Mouse (Mus musculus) forebrain, embryonic 13.5 days (tissue): ENCODE measurements around the gene Olfr573-ps1. TPM values are rescaled to one million over a fixed set of nuclear protein-coding genes. Genes with fewer than 3 reads are reported as not detected.

Experiments used
- ATAC-seq: fragments of 200-750 bp; cut with Nextera tagmentation; 2 replicates; pipeline ENCODE4 v1.8.0; 2017
- H3K27ac ChIP-seq: fragments of 300-500 bp; sonication (generic); 2 replicates; pipeline ENCODE4 v1.5.1; 2015; ENCODE audit warnings: inconsistent platforms, mild to moderate bottlenecking, moderate library complexity
- H3K27me3 ChIP-seq: fragments of 300-500 bp; sonication (generic); 2 replicates; pipeline ENCODE4 v1.6.1; 2015; ENCODE audit warnings: mild to moderate bottlenecking, inconsistent platforms
- H3K36me3 ChIP-seq: fragments of 300-500 bp; sonication (generic); 2 replicates; pipeline ENCODE4 v1.6.1; 2015; ENCODE audit warnings: mild to moderate bottlenecking, inconsistent platforms; ENCODE audit not compliant: poor library complexity, severe bottlenecking
- H3K4me1 ChIP-seq: fragments of 300-500 bp; sonication (generic); 2 replicates; pipeline ENCODE4 v1.6.1; 2015; ENCODE audit warnings: inconsistent platforms
- H3K4me2 ChIP-seq: fragments of 300-500 bp; sonication (generic); 2 replicates; pipeline ENCODE4 v1.6.1; 2015; ENCODE audit warnings: inconsistent platforms, mild to moderate bottlenecking, moderate library complexity
- H3K4me3 ChIP-seq: fragments of 300-500 bp; sonication (generic); 2 replicates; pipeline ENCODE4 v1.5.1; 2015; ENCODE audit warnings: mild to moderate bottlenecking, inconsistent platforms
- H3K9ac ChIP-seq: fragments of 300-500 bp; sonication (generic); 2 replicates; pipeline ENCODE4 v1.6.1; 2015; ENCODE audit warnings: mild to moderate bottlenecking, inconsistent platforms
- H3K9me3 ChIP-seq: fragments of 300-500 bp; sonication (generic); replicated peaks from 2 replicates; pipeline ENCODE4 v1.6.1; 2016; ENCODE audit warnings: inconsistent platforms
- WGBS: fragments of 180-500 bp; shearing (Covaris S2); methylation state at CpG from one replicate; pipeline ENCODE4 v1.1.7; 2015; 5-methylcytosine and 5-hydroxymethylcytosine counted together
- polyA plus RNA-seq: library from polyadenylated mRNA; unstranded; fragments of >200 nt; fragmentation: Nextera tagmentation; extraction: Ambion mirVana; gene quantifications from 2 replicates; pipeline ENCODE4 v1.2.1, GENCODE M21; 2015

The Olfr573-ps1 gene
- polyA plus RNA-seq, 1 experiment from 2014 or later = not detected

DNA sequence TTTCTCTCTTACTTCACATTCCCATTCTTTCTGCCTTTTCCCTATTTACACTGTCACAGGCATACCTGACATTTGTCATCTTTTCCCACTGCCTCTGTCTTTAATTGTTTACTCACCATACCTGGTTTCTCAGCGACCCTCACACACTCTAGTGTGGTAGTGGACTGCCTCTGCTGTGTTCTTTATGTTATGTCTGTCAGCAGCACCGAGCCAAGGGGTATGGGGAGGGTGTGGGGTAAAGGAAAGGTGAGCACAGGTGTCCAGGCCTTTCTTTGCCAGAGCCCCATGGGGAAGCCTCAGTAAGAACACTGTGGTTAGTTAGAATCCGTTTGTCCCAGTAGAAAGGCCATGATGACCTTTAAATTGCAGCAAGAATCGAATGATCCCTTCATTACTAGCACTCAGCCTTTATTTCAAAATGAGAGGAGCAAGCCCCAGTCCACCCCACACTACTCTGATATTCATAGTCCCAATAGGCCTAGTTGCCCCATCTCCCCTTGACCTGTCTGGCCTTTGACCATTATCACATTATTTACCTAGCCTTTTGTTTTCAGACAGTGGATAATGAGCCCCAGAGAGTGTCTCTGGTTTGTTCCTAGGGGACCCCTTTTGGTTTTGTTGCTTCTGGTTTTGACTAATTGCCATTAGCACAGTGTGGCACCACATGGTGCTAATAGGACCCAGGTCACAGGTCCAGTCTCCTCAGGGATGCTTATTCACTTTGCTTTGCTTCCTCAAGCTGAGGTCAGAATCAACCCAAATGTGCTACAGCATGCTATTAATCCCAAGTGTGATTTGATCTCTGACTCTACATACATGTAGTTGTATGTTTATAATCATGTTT lies 25.1 kb downstream of the Olfr573-ps1 start, which contains the start of gene Olfr571:
Gene Olfr571 (minus strand): TSS at position 505 of the 844 bp plus-strand sequence.
- Histone ChIP-seq H3K27ac (no peak within 1 kb of the TSS), H3K36me3 (no peaks in the 10 kb centered on the region), H3K9me3 (no peaks in the 10 kb centered on the region), H3K4me2 (no peak within 1 kb of the TSS), H3K27me3 (no peaks in the 10 kb centered on the region), H3K9ac (no peak within 1 kb of the TSS), H3K4me1 (no peaks in the 10 kb centered on the region), H3K4me3 (no peak within 1 kb of the TSS)
- WGBS = 55% methylated on average over 4 of the region's 4 CpGs
- no peak for ATAC-seq

DNA sequence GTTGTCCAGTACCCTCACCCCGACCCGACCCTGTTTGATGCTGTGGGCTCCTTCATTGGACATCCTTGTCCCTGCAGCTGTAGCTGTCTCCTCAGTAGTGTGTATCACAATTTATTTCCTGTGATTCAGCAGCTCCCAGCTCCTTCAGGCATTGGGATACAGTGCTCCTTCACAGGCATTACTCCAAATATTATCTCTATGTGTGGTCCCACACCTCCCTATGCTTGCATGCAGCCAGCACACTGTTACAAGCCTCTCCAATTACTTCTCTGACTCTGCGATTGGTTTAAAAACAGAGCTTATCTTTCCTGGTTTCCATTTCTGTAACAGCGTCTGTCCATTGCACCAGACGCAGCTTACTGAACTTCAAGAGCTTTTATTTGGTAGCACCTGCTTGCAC lies 26.0 kb downstream of the Olfr573-ps1 start:
- no peaks in the 10 kb centered on the region for H3K36me3 ChIP-seq
- no peak overlapping the region for H3K9ac ChIP-seq
- no peak overlapping the region for H3K4me2 ChIP-seq
- H3K9me3 ChIP-seq = no peaks in the 10 kb centered on the region
- no peak overlapping the region for H3K27ac ChIP-seq
- no peaks in the 10 kb centered on the region for H3K4me1 ChIP-seq
- no peak overlapping the region for H3K4me3 ChIP-seq
- H3K27me3 ChIP-seq = no peaks in the 10 kb centered on the region
- ATAC-seq = no peak
- WGBS = 77% methylated on average over 5 of the region's 5 CpGs

DNA sequence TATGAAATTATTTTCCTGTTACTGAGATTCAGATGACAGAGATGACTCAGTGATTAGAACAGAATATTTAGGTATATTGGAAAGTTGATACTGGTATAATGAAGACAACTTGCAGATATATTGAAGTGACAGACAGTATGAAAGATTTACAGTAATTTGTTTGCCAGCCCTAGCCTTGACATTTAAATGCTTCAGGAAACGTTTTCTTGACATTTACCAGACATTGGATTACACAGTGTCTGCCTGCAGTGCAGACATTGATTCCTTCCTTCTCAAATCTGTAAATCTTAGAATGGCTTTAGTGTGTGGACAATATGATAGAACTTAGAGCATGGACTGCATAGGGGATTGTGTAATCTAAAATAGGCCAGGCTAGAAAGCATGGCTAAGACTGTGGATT lies 27.1 kb downstream of the Olfr573-ps1 start:
- H3K4me3 ChIP-seq = no peak overlapping the region
- H3K27ac ChIP-seq = no peak overlapping the region
- no peaks in the 10 kb centered on the region for H3K36me3 ChIP-seq
- 64% methylated on average over 1 of the region's 1 CpGs for WGBS
- no peaks in the 10 kb centered on the region for H3K27me3 ChIP-seq
- ATAC-seq = no peak
- H3K9me3 ChIP-seq = no peaks in the 10 kb centered on the region
- no peaks in the 10 kb centered on the region for H3K4me1 ChIP-seq
- H3K9ac ChIP-seq = no peak overlapping the region
- H3K4me2 ChIP-seq = no peak overlapping the region

Other genes with a start within 250 kb of the Olfr573-ps1 start
- gene Olfr557, start 246.7 kb downstream of the Olfr573-ps1 start, polyA plus RNA-seq = not detected in 2 replicates
- gene Olfr558, start 240.4 kb downstream of the Olfr573-ps1 start, polyA plus RNA-seq = not detected in 2 replicates
- gene Olfr33, start 223.5 kb downstream of the Olfr573-ps1 start, polyA plus RNA-seq = not detected in 2 replicates
- gene Olfr559, start 215.1 kb downstream of the Olfr573-ps1 start, polyA plus RNA-seq = not detected in 2 replicates
- gene Olfr560, start 183.2 kb downstream of the Olfr573-ps1 start, polyA plus RNA-seq = not detected in 2 replicates
- not detected in 2 replicates for gene Olfr78, start 183.1 kb downstream of the Olfr573-ps1 start, polyA plus RNA-seq
- gene Olfr561, start 171.4 kb downstream of the Olfr573-ps1 start, polyA plus RNA-seq = not detected in 2 replicates
- gene Olfr564, start 139.1 kb downstream of the Olfr573-ps1 start, polyA plus RNA-seq = not detected in 2 replicates
- gene Olfr566, start 83.8 kb downstream of the Olfr573-ps1 start, polyA plus RNA-seq = not detected in 2 replicates
- not detected in 2 replicates for gene Olfr568, start 65.5 kb downstream of the Olfr573-ps1 start, polyA plus RNA-seq
- not detected in 2 replicates for gene Olfr569, start 51.7 kb downstream of the Olfr573-ps1 start, polyA plus RNA-seq
- not detected in 2 replicates for gene Olfr570, start 48.0 kb downstream of the Olfr573-ps1 start, polyA plus RNA-seq
- not detected in 2 replicates for gene Olfr571, start 25.0 kb downstream of the Olfr573-ps1 start, polyA plus RNA-seq
- gene Olfr572, start 18.2 kb downstream of the Olfr573-ps1 start, polyA plus RNA-seq = not detected in 2 replicates
- not detected in 2 replicates for gene Olfr574, start 5.9 kb upstream of the Olfr573-ps1 start, polyA plus RNA-seq
- gene Olfr575, start 16.2 kb upstream of the Olfr573-ps1 start, polyA plus RNA-seq = not detected in 2 replicates
- not detected in 2 replicates for gene Olfr576, start 20.1 kb upstream of the Olfr573-ps1 start, polyA plus RNA-seq
- gene Olfr577, start 33.4 kb upstream of the Olfr573-ps1 start, polyA plus RNA-seq = not detected in 2 replicates
- not detected in 2 replicates for gene Olfr578, start 46.7 kb upstream of the Olfr573-ps1 start, polyA plus RNA-seq
- gene Olfr582, start 95.4 kb upstream of the Olfr573-ps1 start, polyA plus RNA-seq = not detected in 2 replicates
- gene Olfr583, start 108.7 kb upstream of the Olfr573-ps1 start, polyA plus RNA-seq = not detected in 2 replicates
- not detected in 2 replicates for gene Olfr584, start 139.3 kb upstream of the Olfr573-ps1 start, polyA plus RNA-seq
- gene Olfr585, start 155.1 kb upstream of the Olfr573-ps1 start, polyA plus RNA-seq = not detected in 2 replicates
- gene Olfr586, start 183.1 kb upstream of the Olfr573-ps1 start, polyA plus RNA-seq = not detected in 2 replicates
- gene Olfr588-ps1, start 198.3 kb upstream of the Olfr573-ps1 start, polyA plus RNA-seq = not detected in 2 replicates
- not detected in 2 replicates for gene Olfr589, start 213.8 kb upstream of the Olfr573-ps1 start, polyA plus RNA-seq
- not detected in 2 replicates for gene Olfr591, start 235.8 kb upstream of the Olfr573-ps1 start, polyA plus RNA-seq
- gene Olfr592, start 242.2 kb upstream of the Olfr573-ps1 start, polyA plus RNA-seq = not detected in 2 replicates